Mouse (Mus musculus): ENCODE results near the gene Olfr364-ps1. TPM values are rescaled to one million over a fixed set of nuclear protein-coding genes. Genes with fewer than 3 reads are reported as not detected.

The Olfr364-ps1 gene
- not detected in 2 replicates for polyA plus RNA-seq (2015; fragmentation: Nextera tagmentation; extraction: Ambion mirVana)

GRCm38 (mm10) chr2:37139022-37139421, at the start of gene Olfr364-ps1:
Gene Olfr364-ps1 (plus strand): TSS chr2:37139322.
- no peak for TF ChIP-seq CTCF (IDR thresholded peaks at IDR 0.05; ENCODE audit: low read depth)
- no peak for TF ChIP-seq EP300 (IDR thresholded peaks at IDR 0.05; ENCODE audit: low read depth)
- DNase-seq (no peak), ATAC-seq (no peak)
- 74% methylated on average over 3 of the region's 3 CpGs for WGBS (ENCODE audit: insufficient replicate concordance)
- Histone ChIP-seq H3K4me2 (ENCODE audit: low read depth, low read length) (no peak within 1 kb of the TSS), H3K36me3 (replicated peaks; ENCODE audit: insufficient read depth, low read length) (no peaks in the 10 kb centered on the region), H3K4me1 (ENCODE audit: insufficient read depth) (no peaks in the 10 kb centered on the region), H3K27me3 (ENCODE audit: insufficient read depth, low read length) (no peaks in the 10 kb centered on the region), H3K9ac (replicated peaks) (no peak within 1 kb of the TSS), H3K4me3 (ENCODE audit: low read depth, low read length) (no peak within 1 kb of the TSS), H3K9me3 (ENCODE audit: low read length) (no peaks in the 10 kb centered on the region; the same call in 1 of the 2 replicates), H3K27ac (ENCODE audit: low read depth) (no peak within 1 kb of the TSS)

- DNase-seq (no peak), ATAC-seq (no peak)
- Histone ChIP-seq H3K9ac (replicated peaks) (no peak within 1 kb of the TSS), H3K4me2 (ENCODE audit: low read depth, low read length) (no peak within 1 kb of the TSS), H3K27me3 (ENCODE audit: insufficient read depth, low read length) (no peaks in the 10 kb centered on the region), H3K4me1 (ENCODE audit: insufficient read depth) (no peaks in the 10 kb centered on the region), H3K27ac (ENCODE audit: low read depth) (no peak within 1 kb of the TSS), H3K4me3 (ENCODE audit: low read depth, low read length) (no peak within 1 kb of the TSS), H3K36me3 (replicated peaks; ENCODE audit: insufficient read depth, low read length) (no peaks in the 10 kb centered on the region), H3K9me3 (ENCODE audit: low read length) (no peaks in the 10 kb centered on the region)
- 88% methylated on average over 1 of the region's 1 CpGs for WGBS (ENCODE audit: insufficient replicate concordance)
- no peak for TF ChIP-seq EP300 (IDR thresholded peaks at IDR 0.05; ENCODE audit: low read depth)
- no peak for TF ChIP-seq CTCF (IDR thresholded peaks at IDR 0.05; ENCODE audit: low read depth)
Measured at GRCm38 (mm10) chr2:37117810-37118209, 21.3 kb upstream of the Olfr364-ps1 start, which contains the start of gene Olfr362. Gene Olfr362 (minus strand): TSS chr2:37117910.

GRCm38 (mm10) chr2:37187898-37188297, 48.8 kb downstream of the Olfr364-ps1 start, which contains the start of gene Olfr365:
Gene Olfr365 (plus strand): TSS chr2:37188198.
- 66% methylated on average over 3 of the region's 3 CpGs for WGBS (ENCODE audit: insufficient replicate concordance)
- ATAC-seq (no peak), DNase-seq (no peak)
- TF ChIP-seq EP300 (IDR thresholded peaks at IDR 0.05; ENCODE audit: low read depth) (no peak), CTCF (IDR thresholded peaks at IDR 0.05; ENCODE audit: low read depth) (no peak)
- Histone ChIP-seq H3K27ac (ENCODE audit: low read depth) (no peak within 1 kb of the TSS), H3K4me2 (ENCODE audit: low read depth, low read length) (no peak within 1 kb of the TSS), H3K36me3 (replicated peaks; ENCODE audit: insufficient read depth, low read length) (no peaks in the 10 kb centered on the region), H3K4me1 (ENCODE audit: insufficient read depth) (no peaks in the 10 kb centered on the region), H3K9ac (replicated peaks) (no peak within 1 kb of the TSS), H3K9me3 (ENCODE audit: low read length) (0 out of 2 replicates have a peak, but pooled peaks cover 2% of the 10 kb centered on the region), H3K4me3 (ENCODE audit: low read depth, low read length) (no peak within 1 kb of the TSS), H3K27me3 (ENCODE audit: insufficient read depth, low read length) (no peaks in the 10 kb centered on the region)

Other genes starting within 250 kb of the Olfr364-ps1 start
- gene Olfr353, start 246.4 kb upstream of the Olfr364-ps1 start, polyA plus RNA-seq (2015; fragmentation: Nextera tagmentation; extraction: Ambion mirVana) = not detected in 2 replicates
- gene Olfr354, start 233.6 kb upstream of the Olfr364-ps1 start, polyA plus RNA-seq (2015; fragmentation: Nextera tagmentation; extraction: Ambion mirVana) = not detected in 2 replicates
- gene Olfr355, start 210.4 kb upstream of the Olfr364-ps1 start, polyA plus RNA-seq (2015; fragmentation: Nextera tagmentation; extraction: Ambion mirVana) = not detected in 2 replicates
- not detected in 2 replicates for gene Olfr356, start 202.2 kb upstream of the Olfr364-ps1 start, polyA plus RNA-seq (2015; fragmentation: Nextera tagmentation; extraction: Ambion mirVana)
- not detected in 2 replicates for gene Olfr357, start 145.5 kb upstream of the Olfr364-ps1 start, polyA plus RNA-seq (2015; fragmentation: Nextera tagmentation; extraction: Ambion mirVana)
- not detected in 2 replicates for gene Olfr358, start 130.0 kb upstream of the Olfr364-ps1 start, polyA plus RNA-seq (2015; fragmentation: Nextera tagmentation; extraction: Ambion mirVana)
- gene Olfr360, start 73.6 kb upstream of the Olfr364-ps1 start, polyA plus RNA-seq (2015; fragmentation: Nextera tagmentation; extraction: Ambion mirVana) = not detected in 2 replicates
- not detected in 2 replicates for gene Olfr361, start 50.0 kb upstream of the Olfr364-ps1 start, polyA plus RNA-seq (2015; fragmentation: Nextera tagmentation; extraction: Ambion mirVana)
- gene Olfr362, start 21.4 kb upstream of the Olfr364-ps1 start, polyA plus RNA-seq (2015; fragmentation: Nextera tagmentation; extraction: Ambion mirVana) = not detected in 2 replicates
- gene Olfr365, start 48.9 kb downstream of the Olfr364-ps1 start, polyA plus RNA-seq (2015; fragmentation: Nextera tagmentation; extraction: Ambion mirVana) = not detected in 2 replicates
- gene Olfr366, start 72.3 kb downstream of the Olfr364-ps1 start, polyA plus RNA-seq (2015; fragmentation: Nextera tagmentation; extraction: Ambion mirVana) = not detected in 2 replicates
- not detected in 2 replicates for gene Olfr368, start 187.2 kb downstream of the Olfr364-ps1 start, polyA plus RNA-seq (2015; fragmentation: Nextera tagmentation; extraction: Ambion mirVana)
- 12.7 and 13.7 TPM in 2 replicates for gene Pdcl, start 220.0 kb downstream of the Olfr364-ps1 start, polyA plus RNA-seq (2015; fragmentation: Nextera tagmentation; extraction: Ambion mirVana)

All from liver, postnatal 0 days (tissue).